Mouse (Mus musculus): ENCODE measurements around the gene Psme1.

GRCm38 (mm10) chr14:55542268-55542667, 35.7 kb upstream of the Psme1 start:
- TF ChIP-seq GATA1 (IDR thresholded peaks at IDR 0.05; ENCODE audit: low read depth, low read length) (no peak), POLR2A (IDR thresholded peaks at IDR 0.05; ENCODE audit: control insufficient read depth in 1 of 2, insufficient read depth in 1 of 2, low read depth in 1 of 2, low read length in 2 of 2, poor library complexity in 1 of 2) (no peak), ZKSCAN1 (IDR thresholded peaks at IDR 0.05; ENCODE audit: low read depth, low read length) (no peak), ELF1 (IDR thresholded peaks at IDR 0.05; ENCODE audit: low read depth, low read length) (no peak), EP300 (IDR thresholded peaks at IDR 0.05; ENCODE audit: low read depth in 1 of 2, low read length in 2 of 2) (no peak), NELFE (IDR thresholded peaks at IDR 0.05; ENCODE audit: low read depth, low read length) (no peak), JUND (IDR thresholded peaks at IDR 0.05; ENCODE audit: low read depth, low read length) (no peak), CTCF (IDR thresholded peaks at IDR 0.05 in 2 of 3, conservative IDR thresholded peaks at IDR 0.05 in 1 of 3; ENCODE audit: control insufficient read depth in 1 of 3, insufficient read depth in 1 of 3, low read depth in 2 of 3, low read length in 3 of 3, poor library complexity in 1 of 3, severe bottlenecking in 1 of 3) (no peak), TBP (IDR thresholded peaks at IDR 0.05; ENCODE audit: low read depth, low read length) (no peak), ETS1 (IDR thresholded peaks at IDR 0.05; ENCODE audit: low read depth, low read length) (no peak), MAZ (IDR thresholded peaks at IDR 0.05; ENCODE audit: low read depth, low read length) (no peak)
